Mouse (Mus musculus) gastrocnemius, postnatal 36 days (tissue): ENCODE measurements around the gene Slc17a3. TPM values are rescaled to one million over a fixed set of nuclear protein-coding genes. Genes with fewer than 3 reads are reported as not detected.

Experiments
- DNase-seq, 2 experiments: peaks; one replicate each; pipeline ENCODE4 v3.0.0; 2022
- intact Hi-C: fragments of 180-260 bp; cut with DNase I; formaldehyde crosslinking; loops from one replicate; pipeline ENCODE4 v1.15.1; 2025
- total RNA-seq, 2 experiments: library from RNA; stranded (reverse); gene quantifications; 2 replicates each; pipeline ENCODE4 v1.2.3; 2021

Slc17a3 gene
- total RNA-seq, 2 experiments from 2014 or later = not detected

DNA sequence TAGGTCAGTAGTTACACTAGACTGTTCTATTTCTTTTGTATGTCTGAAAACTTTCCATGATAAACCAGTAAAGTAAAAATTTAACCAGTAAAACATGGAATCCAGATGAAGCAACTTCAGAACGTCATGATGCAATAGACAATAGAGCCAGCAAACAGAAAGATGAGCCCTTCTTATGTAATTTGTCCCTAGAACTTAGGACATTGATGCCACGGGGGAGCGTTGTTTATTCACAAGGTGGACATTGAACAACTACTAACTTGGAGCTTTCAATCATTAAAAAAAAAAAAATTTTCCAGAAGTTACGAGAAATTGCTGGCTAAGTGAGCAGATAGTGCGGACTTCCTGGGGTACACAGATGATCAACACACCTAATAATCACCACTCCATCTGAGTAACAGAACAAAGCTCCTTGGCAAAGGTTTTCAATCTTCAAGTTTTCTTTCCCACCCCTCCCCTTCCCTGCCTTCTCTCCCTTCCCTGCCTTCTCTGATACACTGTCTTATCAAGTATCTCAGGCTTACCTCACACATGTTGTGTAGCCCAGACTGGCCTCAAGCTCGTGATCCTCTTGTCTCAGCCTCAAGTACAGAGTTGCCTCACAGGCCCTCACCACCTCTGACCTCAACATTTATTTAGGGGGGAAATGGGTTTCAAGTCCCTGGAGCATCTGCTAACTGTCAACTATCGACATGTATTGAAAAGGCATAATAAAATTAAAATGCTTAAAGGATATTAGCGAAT, 29.7 kb downstream of the Slc17a3 start:
- no peak for DNase-seq

GRCm38 (mm10) chr13:23869996-23870395, 30.8 kb downstream of the Slc17a3 start:
- no peak for DNase-seq
- intact Hi-C loops = no loop called here

More for the DNA sequence above, 29.7 kb downstream of the Slc17a3 start:
- intact Hi-C loops = no loop called here

DNA sequence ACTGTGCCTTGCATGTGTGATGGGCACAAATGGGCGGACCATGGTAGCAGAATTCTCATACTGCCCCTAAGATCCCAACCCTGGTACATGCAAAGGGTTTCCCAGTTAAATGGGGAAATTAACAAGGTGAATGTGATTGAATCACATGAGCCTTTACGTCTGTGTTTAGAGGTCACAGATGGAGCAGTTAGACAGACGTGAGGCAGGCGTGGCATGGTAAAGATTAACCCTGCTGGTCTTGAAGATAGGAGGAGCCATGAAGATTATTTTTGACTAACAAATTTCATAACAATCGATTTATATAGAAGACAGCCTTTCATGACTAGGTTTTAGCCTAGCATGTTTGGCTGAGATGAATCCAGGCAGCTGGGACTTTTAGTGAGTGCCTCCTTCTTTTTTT, 33.9 kb downstream of the Slc17a3 start:
- intact Hi-C loops = no loop called here
- no peak for DNase-seq

GRCm38 (mm10) chr13:23879106-23879505, 39.9 kb downstream of the Slc17a3 start:
- DNase-seq = no peak
- intact Hi-C loops = no loop called here

DNA sequence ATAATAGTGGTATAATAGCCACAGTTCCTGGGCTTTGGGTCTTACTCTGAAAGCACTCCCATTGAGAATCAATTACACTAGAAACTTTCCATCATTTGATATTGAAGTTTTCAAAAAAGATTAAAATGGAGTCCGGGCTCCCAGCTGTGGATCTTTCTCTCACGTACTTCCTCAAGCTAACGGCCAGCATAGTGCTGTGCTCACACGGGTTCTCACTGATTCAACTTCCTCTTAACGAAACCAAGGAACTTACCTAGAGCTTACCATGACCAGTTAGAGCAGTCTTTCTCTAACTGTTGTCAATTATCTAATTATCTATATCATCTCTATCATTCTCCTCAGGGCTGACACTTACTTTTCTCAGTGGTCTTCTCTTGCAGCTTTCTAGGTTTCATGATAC, 40.4 kb downstream of the Slc17a3 start:
- intact Hi-C loops = no loop called here
- no peak for DNase-seq

GRCm38 (mm10) chr13:23885540-23885939, 46.3 kb downstream of the Slc17a3 start:
- no peak for DNase-seq
- intact Hi-C loops = no loop called here

DNA sequence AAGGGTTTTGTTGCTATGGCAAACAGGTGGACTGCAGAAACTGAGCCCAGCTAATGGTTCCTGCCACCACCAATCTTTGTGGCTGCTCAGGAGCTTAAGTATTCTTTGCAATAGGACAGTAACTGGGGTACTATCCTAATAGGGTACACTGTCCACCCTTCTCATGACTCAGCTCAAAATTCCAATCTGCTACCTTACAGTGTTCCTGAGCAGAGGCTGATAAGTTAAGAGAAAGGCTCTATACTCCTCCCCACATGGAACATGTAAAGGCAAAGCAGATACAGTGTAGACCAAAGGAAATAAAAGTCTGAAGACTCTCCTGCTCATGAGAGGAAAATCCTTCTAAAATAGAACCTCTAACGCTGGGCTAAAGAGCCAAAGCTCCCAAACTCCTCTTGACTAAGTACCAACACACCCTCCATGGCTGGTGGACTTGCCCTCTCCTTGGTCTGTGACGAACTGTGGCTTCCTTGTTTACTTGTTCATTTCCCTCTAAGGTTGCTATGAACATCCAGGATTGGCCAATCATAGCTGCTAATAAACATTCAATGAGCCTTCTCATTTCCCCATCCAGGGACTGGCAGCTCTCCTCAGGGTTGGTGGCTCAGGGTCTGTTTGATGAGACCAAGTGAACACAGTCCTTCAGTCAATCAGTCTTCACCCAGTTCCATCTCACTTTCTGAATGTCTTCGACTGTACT, 47.9 kb downstream of the Slc17a3 start:
- intact Hi-C loops = no loop called here
- no peak for DNase-seq

DNA sequence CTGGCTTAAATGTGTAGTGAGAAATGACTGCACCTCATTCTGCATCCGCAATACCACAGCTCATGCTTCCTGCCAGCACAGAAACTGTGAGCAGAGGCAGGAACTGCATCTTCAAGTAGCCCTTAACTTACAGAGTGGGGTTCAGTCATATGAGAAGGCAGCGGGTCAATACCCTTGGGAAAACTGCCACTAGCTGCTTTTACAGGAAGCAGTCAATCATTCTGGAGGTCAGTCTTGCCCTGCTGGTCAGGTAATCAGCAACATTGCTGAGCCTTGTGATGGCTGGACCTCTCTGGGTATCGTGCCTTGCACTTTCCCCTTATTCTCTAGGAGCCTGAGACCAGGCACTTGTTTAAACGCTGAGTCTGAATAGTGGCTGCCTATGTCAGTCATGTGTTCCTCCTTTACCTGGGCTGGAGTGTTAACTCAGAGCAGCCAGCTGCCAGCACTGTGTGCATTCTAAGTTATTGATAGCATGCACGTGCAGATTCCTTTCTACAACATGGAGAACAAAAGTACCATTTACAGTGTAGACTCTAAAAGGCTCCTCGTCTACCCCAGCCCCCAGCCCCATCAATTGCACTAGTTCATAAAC, 49.9 kb downstream of the Slc17a3 start:
- intact Hi-C loops = no loop called here
- DNase-seq = no peak

DNA sequence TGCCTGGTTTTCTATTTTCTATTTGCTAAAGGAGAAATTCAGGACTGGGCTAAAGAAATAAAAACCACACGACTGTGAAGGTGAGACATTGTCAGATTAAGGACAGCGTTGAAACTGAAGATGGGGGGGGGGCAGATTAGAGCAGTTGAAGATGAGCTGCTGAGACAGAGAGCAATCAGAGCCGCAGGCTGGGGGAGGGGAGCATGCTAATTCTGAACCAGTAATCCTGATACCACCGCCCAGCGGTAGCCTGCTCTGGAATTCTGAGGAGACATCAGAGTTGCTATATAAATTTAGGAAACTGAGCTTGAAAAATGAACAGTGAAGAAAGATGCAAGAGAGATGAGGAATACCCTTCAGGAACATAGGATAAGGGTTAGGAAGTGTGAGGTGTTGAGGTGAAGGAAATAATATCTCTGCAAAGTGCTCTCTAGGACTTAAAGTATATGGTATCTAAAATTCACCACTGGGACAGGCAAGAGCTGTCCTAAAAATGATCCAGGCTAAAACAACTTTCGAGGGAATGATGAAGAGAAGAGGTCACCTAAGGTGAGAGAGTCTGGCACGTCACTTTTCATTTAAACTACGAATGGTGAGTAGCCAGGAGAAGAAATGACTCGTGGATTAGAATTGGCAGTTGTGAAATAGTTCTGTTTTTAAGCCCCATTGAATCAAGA, 53.5 kb downstream of the Slc17a3 start:
- intact Hi-C loops = no loop called here
- no peak for DNase-seq

GRCm38 (mm10) chr13:23893269-23893593, 54.0 kb downstream of the Slc17a3 start:
- DNase-seq = no peak
- intact Hi-C loops = no loop called here

DNA sequence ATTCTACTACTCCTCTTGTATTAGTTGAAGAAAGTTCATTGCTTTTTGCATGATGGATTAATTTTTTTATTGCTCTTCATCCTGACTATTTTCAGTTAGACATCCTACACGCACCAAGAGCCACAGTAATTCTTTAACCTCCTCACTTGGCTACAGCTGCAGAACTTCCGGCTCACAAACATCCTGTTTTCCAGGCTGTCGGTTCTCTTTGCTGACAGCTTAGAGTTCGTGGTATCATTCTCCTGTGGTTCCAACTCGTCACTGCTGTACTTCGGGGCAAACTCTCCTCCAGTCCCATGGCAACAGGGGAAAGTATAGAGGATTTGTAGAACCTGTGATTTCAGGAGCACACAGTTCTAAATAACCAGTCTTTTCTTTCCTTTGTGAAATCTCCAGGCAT, 59.0 kb downstream of the Slc17a3 start:
- DNase-seq = no peak
- intact Hi-C loops = no loop called here

GRCm38 (mm10) chr13:23906906-23907305, 67.7 kb downstream of the Slc17a3 start:
- intact Hi-C loops = no loop called here
- no peak for DNase-seq

- intact Hi-C loops = no loop called here
These were observed 70.9 kb downstream of the Slc17a3 start for GRCm38 (mm10) chr13:23910121-23910520.

More at GRCm38 (mm10) chr13:23910121-23910520, 70.9 kb downstream of the Slc17a3 start:
- DNase-seq = no peak

Other genes with a start within 250 kb of the Slc17a3 start
- gene Hist1h2be, start 218.3 kb upstream of the Slc17a3 start, total RNA-seq = 10 to 100 TPM; 16.6 to 18.7 TPM
- gene Hist1h1e, start 216.9 kb upstream of the Slc17a3 start, total RNA-seq = 10 to 100 TPM; 42.9 to 50.8 TPM
- gene Hist1h2ac, start 155.5 kb upstream of the Slc17a3 start, total RNA-seq = 1 to 10 TPM; 1.3 to 1.4 TPM
- gene Hist1h2bc, start 155.2 kb upstream of the Slc17a3 start, total RNA-seq = 10 to 100 TPM; 65.6 to 72.3 TPM
- not detected for gene Hist1h1t, start 143.6 kb upstream of the Slc17a3 start, total RNA-seq
- 10 to 100 TPM; 62.8 to 75.7 TPM for gene Hist1h4c, start 141.0 kb upstream of the Slc17a3 start, total RNA-seq
- 10 to 100 TPM; 17.6 to 27.0 TPM for gene Hfe, start 128.6 kb upstream of the Slc17a3 start, total RNA-seq
- gene Hist1h1c, start 100.6 kb upstream of the Slc17a3 start, total RNA-seq = 100 to 1,000 TPM; 188 to 225 TPM
- 1 to 10 TPM; 4.5 to 4.6 TPM for gene Hist1h3c, start 93.8 kb upstream of the Slc17a3 start, total RNA-seq
- 1 to 10 TPM; 5.1 to 7.0 TPM for gene Hist1h2bb, start 92.7 kb upstream of the Slc17a3 start, total RNA-seq
- 10 to 100 TPM in 1 of 2 experiments, 1 to 10 TPM in 1; 9.4 to 10.3 TPM for gene Hist1h2ab, start 88.3 kb upstream of the Slc17a3 start, total RNA-seq
- 10 to 100 TPM; 14.2 to 14.3 TPM for gene Hist1h3b, start 87.2 kb upstream of the Slc17a3 start, total RNA-seq
- gene Hist1h4b, start 82.4 kb upstream of the Slc17a3 start, total RNA-seq = 1 to 10 TPM; 5.8 to 8.4 TPM
- 1 to 10 TPM; 6.4 to 7.2 TPM for gene Hist1h4a, start 78.2 kb upstream of the Slc17a3 start, total RNA-seq
- gene Hist1h3a, start 77.0 kb upstream of the Slc17a3 start, total RNA-seq = 10 to 100 TPM in 1 of 2 experiments, 1 to 10 TPM in 1; 9.9 to 14.4 TPM
- gene Hist1h1a, start 75.8 kb upstream of the Slc17a3 start, total RNA-seq = 1 to 10 TPM; 5.6 to 7.4 TPM
- not detected for gene Trim38, start 69.5 kb upstream of the Slc17a3 start, total RNA-seq
- gene Slc17a2, start 32.4 kb upstream of the Slc17a3 start, total RNA-seq = not detected
- not detected for gene Slc17a1, start 28.3 kb downstream of the Slc17a3 start, total RNA-seq
- gene Slc17a4, start 75.6 kb downstream of the Slc17a3 start, total RNA-seq = not detected
- not detected for gene Hist1h2ba, start 94.7 kb downstream of the Slc17a3 start, total RNA-seq
- not detected for gene Hist1h2aa, start 95.0 kb downstream of the Slc17a3 start, total RNA-seq
- gene Scgn, start 151.8 kb downstream of the Slc17a3 start, total RNA-seq = not detected